8 mouse cellular contexts compared by ENCODE assay signal in genomic region chr6:90428380-90428974, GRCm38 (mm10). TPM values are rescaled to one million over a fixed set of nuclear protein-coding genes. Genes with fewer than 3 reads are reported as not detected.
DNase-seq lines count a peak whose midpoint lies in the region; ATAC-seq lines count a peak whose summit lies in the region.

Gene Cfap100 (minus strand): TSS chr6:90428797.

- H3K4me2 ChIP-seq in hindbrain, embryonic 12.5 days (replicated peaks) = peak within 1 kb of the TSS; percentile 87
- H3K4me2 ChIP-seq in lung, embryonic 16.5 days (ENCODE audit: low read depth, low read length) = peak within 1 kb of the TSS; percentile 70

- peak within 1 kb of the TSS; percentile 62 for H3K27ac ChIP-seq in hindbrain, embryonic 12.5 days
- no peak within 1 kb of the TSS for H3K27ac ChIP-seq in lung, embryonic 16.5 days (ENCODE audit: low read length)

- H3K27me3 ChIP-seq in hindbrain, embryonic 12.5 days = peaks cover 19% of the 10 kb centered on the region
- H3K27me3 ChIP-seq in lung, embryonic 16.5 days (ENCODE audit: control insufficient read depth, insufficient read depth, low read depth, low read length) = peaks cover 5% of the 10 kb centered on the region; the same call in 1 of the 2 replicates

- peak within 1 kb of the TSS; percentile 70 for H3K9ac ChIP-seq in hindbrain, embryonic 12.5 days
- H3K9ac ChIP-seq in lung, embryonic 16.5 days (ENCODE audit: low read length) = peak within 1 kb of the TSS; percentile 62

- DNase-seq in ZHBTc4 (ENCODE audit: low read depth, low spot score) = peak; percentile 88
- DNase-seq in cerebellum, postnatal 14 days = peak; percentile 85 to 86
- peak; percentile 62 to 68 for DNase-seq in frontal cortex, postnatal 25 days (ENCODE audit: low spot score in 2 of 2)
- DNase-seq in layer of hippocampus, postnatal 10 days (ENCODE audit: low spot score in 2 of 2) = peak; percentile 76 to 85
- peak; percentile 80 for DNase-seq in ovary, postnatal 36 days (ENCODE audit: low spot score)
- DNase-seq in urinary bladder, postnatal 36 days (ENCODE audit: low spot score in 2 of 2) = peak; percentile 33 to 77

- WGBS in hindbrain, embryonic 12.5 days = under 1% methylated on average over 31 of the region's 31 CpGs
- WGBS in lung, embryonic 16.5 days = 0% methylated on average over 31 of the region's 31 CpGs

- peaks cover 12% of the 10 kb centered on the region for H3K4me1 ChIP-seq in hindbrain, embryonic 12.5 days
- peaks cover 3% of the 10 kb centered on the region; the same call in 1 of the 2 replicates for H3K4me1 ChIP-seq in lung, embryonic 16.5 days (replicated peaks; ENCODE audit: control insufficient read depth, insufficient read depth, low read length)

- peak; percentile 84 for ATAC-seq in hindbrain, embryonic 12.5 days (ENCODE audit: low FRiP score)
- ATAC-seq in lung, embryonic 16.5 days (ENCODE audit: low read depth) = peak; percentile 91

- no peaks in the 10 kb centered on the region for H3K9me3 ChIP-seq in hindbrain, embryonic 12.5 days (replicated peaks)
- H3K9me3 ChIP-seq in lung, embryonic 16.5 days (ENCODE audit: control insufficient read depth, low read length) = no peaks in the 10 kb centered on the region

- peak within 1 kb of the TSS; percentile 39 for H3K4me3 ChIP-seq in hindbrain, embryonic 12.5 days
- peak within 1 kb of the TSS; percentile 48 for H3K4me3 ChIP-seq in lung, embryonic 16.5 days (ENCODE audit: low read length)

- no peaks in the 10 kb centered on the region for H3K36me3 ChIP-seq in hindbrain, embryonic 12.5 days
- H3K36me3 ChIP-seq in lung, embryonic 16.5 days (ENCODE audit: control insufficient read depth, insufficient read depth, low read length) = no peaks in the 10 kb centered on the region

RNA-seq across cellular contexts. Expression of gene Cfap100, which starts in this region (rescaled TPM):
- polyA plus RNA-seq in hindbrain, embryonic 12.5 days (2016; fragmentation: Nextera tagmentation; extraction: Ambion mirVana) = 2.8 and 3.8 TPM in 2 replicates
- total RNA-seq in layer of hippocampus, postnatal 10 days (2021) = 1 to 10 TPM; 8.8 to 9.2 TPM
- 0.60 and 0.82 TPM in 2 replicates for polyA plus RNA-seq in lung, embryonic 16.5 days (2015; fragmentation: Nextera tagmentation; extraction: Ambion mirVana)

Comparison
In these comparisons a context has a peak if more than half of its experiments do, and no peak if none do; other contexts are left out.
1. Peak in ATAC-seq, H3K4me3 ChIP-seq, H3K9ac ChIP-seq and H3K4me2 ChIP-seq in lung, embryonic 16.5 days; RNA of the gene not detected or under 1 TPM.